Mouse (Mus musculus): ENCODE measurements around the gene Shb.

The Shb gene

GRCm38 (mm10) chr4:45449012-45449411 lies 83.3 kb downstream of the Shb start:
- DNase-seq (ENCODE audit: low spot score), result no peak

- DNase-seq (ENCODE audit: low spot score), result no peak
Measured at GRCm38 (mm10) chr4:45448481-45448880, 83.8 kb downstream of the Shb start.

DNA sequence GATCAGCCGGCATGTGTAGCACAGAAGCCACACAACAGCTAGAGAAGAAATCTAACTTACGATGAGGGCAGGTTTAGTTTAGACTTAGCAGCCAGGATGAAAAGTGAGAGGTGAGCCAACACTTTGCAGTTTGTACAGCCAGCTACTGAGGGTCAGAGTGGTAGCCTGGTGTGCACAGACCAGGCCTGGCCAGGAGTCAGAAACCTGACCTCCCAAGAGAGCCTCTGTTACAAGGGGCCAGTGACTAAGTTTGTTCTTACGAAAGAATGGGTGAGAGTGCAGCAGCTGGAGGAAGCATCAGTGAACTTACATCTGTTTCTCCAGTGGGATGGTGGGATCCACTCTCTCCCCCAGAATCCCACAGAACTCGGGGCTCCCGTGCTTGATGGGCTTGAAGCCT lies 85.1 kb downstream of the Shb start:
- DNase-seq (ENCODE audit: low spot score), result no peak

DNA sequence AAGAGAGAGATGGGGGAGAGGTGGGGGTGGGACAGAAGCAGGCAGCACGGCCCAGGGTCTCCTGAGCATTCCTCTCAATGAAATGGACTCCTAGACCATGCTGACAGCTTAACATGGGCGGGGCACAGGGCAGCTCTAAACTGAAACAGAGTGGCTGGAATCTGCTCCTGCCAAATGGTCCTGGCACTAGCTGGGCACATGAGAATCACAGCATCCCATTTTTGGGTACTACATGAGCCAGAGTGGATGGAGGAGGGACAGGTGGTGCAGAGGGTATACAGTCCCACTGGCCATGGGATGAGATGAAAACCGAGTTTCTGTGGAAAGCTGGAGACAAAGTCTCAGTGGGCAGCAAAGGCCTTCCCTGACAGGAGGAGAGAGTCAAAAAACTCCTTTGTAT lies 87.0 kb downstream of the Shb start:
- no peak for DNase-seq (ENCODE audit: low spot score)

DNA sequence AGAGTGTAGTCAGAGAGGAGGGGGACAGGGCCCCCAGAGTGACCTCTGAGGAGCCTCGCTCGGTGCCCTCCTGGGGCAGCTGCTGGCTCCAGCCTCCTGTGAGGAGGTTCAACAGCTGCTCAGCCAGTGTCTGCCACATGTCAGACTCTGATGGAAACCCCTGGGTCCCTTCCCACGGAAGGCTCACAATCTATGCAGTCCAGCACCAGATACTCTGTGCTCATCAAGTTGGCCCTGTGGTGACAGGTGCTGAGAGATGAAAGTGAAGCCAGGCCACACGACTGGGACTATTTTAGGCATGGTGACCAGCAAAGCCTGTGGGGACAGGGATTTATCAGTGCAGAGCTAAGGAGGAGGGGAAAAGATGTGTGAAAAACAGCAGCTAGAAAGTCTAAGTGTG lies 87.5 kb downstream of the Shb start:
- no peak for DNase-seq (ENCODE audit: low spot score)

DNA sequence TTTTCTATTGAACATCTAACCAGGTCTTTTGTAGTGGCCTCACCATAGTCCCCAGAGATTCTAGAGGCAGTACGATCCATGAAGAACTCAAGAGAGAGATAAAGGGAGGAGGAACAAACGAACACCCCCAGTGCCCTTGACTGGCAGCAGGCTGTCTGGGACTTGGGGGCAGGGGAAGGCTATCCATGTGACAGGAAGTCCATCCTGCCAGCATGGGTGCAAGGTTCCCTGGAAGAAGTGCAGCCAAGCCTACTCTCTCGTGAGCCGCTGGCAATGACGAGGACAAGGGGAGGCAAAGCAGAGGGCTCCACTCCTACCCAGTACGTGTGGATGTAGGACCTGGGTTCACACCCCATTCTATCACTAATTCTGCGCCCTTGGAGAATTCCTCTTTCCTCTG lies 88.6 kb downstream of the Shb start:
- no peak for DNase-seq (ENCODE audit: low spot score)

DNA sequence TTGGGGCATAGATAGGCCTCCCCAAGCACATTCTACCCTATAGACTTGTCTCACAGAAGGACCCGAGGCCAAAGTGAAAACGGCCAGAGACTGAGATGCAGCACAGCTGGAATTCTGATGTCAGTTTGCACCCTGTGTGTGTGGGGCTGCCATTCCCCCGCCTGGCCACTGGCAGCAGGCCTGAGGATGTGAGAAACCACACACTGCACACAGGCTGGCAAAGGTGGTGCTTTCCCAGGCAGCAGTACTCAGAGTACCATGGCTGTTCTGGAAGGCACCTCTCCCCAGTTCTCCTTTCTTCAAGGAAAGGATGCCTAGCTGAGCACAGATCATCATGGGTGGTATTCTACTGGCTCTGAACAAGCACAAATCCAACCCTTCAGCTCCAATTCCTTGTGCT lies 90.0 kb downstream of the Shb start:
- DNase-seq (ENCODE audit: low spot score), result no peak

DNA sequence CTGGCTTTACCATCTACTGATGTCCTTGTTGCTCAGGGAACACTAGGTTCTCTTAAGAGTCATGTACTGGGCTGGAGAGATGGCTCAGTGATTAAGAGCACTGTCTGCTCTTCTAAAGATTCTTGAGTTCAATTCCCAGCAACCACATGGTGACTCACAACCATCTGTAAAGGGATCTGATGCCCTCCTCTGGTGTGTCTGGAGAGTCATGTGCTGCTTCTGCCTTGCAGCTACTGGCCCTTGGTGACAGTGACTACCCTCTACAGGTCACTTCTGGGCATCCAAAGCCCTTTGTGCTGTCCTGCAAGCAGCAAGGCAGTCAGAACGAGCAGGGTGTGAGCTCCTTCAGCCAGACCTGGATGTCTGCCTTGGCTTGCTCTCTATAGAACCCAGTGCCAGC lies 90.5 kb downstream of the Shb start:
- DNase-seq (ENCODE audit: low spot score), result no peak

- no peak for DNase-seq (ENCODE audit: low spot score)
Measured at GRCm38 (mm10) chr4:45439281-45439680, 93.0 kb downstream of the Shb start.

DNA sequence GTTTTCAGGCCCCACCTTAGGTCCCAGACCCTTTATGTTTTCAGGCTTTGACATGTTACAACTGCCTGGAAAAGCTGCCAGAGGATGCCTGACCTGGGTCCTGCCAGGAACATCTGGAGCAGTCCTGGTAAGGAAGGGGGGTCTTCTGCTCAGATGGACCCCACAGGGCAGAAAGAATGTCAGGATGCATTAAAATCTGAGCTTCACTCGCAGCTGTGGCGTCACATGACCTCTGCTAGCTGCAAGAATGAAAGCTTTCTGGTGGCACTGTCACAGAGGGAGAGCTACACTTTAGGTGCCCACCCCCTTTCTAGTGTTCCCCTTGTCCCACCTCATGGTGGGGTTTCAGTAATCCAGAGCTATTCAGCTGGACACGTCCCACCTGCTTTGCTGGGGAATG lies 95.3 kb downstream of the Shb start:
- DNase-seq (ENCODE audit: low spot score), result no peak

- DNase-seq (ENCODE audit: low spot score), result no peak
Measured at GRCm38 (mm10) chr4:45436383-45436913, 95.8 kb downstream of the Shb start.

GRCm38 (mm10) chr4:45435899-45436298 lies 96.4 kb downstream of the Shb start:
- DNase-seq (ENCODE audit: low spot score), result no peak

DNA sequence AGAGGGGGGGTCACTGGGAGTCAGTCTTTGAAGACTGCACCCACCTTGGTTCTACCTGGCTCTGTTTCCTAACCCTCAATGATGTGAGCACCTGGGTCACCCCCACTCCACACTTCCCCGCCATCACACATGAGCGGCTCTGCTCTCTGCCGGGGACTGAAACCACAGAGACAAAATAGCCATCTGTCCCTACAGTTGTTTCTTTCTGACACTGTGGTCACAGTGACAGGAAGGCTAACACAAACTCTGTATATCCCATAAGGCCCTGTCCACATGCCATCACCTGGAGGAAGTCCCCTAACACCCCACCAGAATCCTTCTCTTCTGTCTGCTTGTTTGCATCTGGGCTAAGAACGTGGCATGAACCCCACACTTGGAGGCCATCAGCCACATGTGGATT lies 97.6 kb downstream of the Shb start:
- DNase-seq (ENCODE audit: low spot score), result no peak

DNA sequence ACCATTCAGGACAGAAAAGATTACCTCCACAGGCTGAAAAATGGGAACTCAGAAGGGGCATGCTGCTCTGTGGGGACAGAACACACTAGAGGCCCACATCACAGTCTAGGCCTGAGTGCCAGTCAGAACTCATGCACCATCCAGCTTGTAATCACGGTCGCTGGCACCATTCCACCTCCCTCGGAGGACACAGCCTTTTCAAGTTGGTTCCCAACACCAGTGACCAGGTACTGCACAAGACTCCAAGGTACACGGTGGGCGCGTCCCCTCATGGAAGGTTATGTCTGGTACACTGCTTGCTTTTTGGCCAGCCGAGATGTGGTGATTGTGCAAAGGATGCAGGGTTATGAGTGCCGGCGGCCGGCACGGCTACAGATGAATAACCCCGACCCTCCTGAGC lies 98.2 kb downstream of the Shb start:
- DNase-seq (ENCODE audit: low spot score), result no peak

DNA sequence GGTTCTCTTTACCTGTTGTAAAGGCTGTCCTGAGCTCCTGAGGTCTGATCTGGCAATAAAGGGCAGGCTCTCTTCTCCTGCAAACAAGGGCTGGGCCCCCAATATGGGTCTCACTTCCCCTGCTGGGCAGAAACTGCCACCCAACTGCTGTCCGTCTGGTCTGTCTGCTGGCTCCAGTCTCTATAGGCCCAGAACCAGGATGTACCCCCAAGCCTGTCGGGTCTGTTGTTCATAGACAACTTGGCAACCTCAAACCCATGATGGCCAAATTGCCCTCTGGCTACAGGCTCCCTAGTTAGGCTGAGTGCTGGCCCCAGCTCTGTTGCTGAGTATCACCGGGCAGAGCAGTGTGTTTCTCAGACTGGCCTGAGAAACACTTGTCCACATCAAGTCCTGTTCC lies 100.5 kb downstream of the Shb start:
- DNase-seq (ENCODE audit: low spot score), result no peak

GRCm38 (mm10) chr4:45431316-45431715 lies 101.0 kb downstream of the Shb start:
- DNase-seq (ENCODE audit: low spot score), result no peak

DNA sequence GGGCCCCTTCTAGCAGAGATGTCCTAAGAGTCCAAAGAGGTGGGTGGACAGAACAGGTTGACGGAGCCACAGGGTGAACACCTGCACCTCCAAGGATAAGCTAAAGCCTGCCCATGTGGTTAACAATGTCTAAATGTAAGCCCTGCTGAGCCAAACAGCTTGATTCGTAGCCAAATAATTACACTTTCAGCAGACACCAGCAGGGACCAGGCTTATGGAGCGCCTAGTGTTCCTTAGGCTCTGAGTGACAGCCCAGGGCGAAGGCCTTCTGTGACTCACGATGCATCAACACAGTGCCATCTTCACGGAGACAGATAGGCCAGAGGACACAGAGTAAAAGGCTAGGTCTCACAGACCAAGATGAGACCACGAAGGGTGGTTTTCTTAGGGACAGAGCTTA lies 102.8 kb downstream of the Shb start:
- no peak for DNase-seq (ENCODE audit: low spot score)

DNA sequence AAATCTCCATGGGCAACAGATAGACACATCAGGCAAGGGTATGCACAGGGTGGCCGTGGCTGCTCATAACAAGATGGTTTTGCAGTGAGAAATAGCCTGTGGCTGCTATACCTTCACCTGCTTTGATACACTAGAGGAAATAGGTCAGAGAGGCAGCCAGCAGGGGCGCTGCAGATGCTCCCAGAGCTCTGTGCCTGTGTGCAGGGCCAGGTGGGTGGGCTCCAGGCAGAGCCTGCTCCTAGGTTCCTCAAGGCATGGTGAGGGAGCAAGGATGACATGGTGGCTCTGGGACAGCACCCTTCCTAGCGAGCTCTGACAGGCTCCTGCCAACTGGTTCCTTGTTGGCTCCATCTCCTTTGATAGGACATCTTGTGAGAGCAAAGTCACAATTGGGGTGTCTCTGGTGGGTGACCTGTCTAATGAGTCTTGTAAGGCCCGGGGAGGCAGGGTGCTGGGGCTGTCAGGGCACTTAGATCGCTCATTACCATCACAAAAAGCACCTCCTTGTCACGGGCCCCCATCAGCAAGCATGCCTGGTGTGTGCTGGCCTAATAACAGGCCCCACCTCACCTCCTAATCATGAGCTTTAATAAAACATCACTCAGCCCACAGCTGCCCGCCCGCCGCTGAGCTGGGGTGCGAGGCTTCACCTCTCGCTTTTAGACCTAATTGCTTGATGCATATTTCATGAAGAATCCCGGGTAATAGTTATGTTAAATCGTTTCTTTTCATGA lies 105.4 kb downstream of the Shb start:
- DNase-seq (ENCODE audit: low spot score), result no peak

- no peak for DNase-seq (ENCODE audit: low spot score)
Measured at GRCm38 (mm10) chr4:45423406-45423805, 108.9 kb downstream of the Shb start.

- no peak for DNase-seq (ENCODE audit: low spot score)
Measured at GRCm38 (mm10) chr4:45422640-45423039, 109.6 kb downstream of the Shb start.

DNA sequence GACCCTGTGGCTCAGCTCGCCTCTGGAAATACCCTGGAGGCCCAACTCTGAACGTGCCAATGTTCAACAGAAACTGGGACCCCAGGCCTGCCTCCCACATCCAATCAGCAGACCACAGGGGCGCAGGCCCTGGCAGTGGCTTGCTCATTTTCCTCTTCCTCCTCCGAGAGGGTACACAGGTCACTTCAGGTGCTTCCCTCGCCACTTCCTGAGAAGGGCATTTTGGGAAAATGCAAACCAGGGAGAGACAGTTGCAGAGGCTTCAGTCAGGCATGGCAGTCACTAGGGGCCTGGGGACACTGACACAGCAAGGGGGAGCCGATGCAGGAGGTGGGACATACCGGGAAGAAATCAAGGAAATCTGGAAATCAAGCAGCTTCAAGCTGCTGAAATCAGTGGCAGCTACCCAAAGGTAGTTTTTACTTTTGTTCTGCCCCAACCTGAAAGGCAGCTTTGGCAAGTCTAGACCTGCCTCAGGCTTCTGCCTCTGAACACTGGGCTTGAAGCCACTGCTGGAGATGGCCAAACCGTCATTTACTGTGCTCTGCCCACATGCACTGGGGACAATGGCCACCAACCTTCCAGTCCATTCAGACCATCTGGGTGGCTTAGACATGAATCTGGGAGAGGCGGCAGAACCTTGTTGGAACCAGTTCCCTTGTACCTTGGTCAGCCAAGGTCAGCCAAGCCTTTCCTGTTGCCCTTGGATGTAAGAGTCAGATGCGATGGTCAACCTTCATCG lies 110.6 kb downstream of the Shb start:
- DNase-seq (ENCODE audit: low spot score), result no peak

- no peak for DNase-seq (ENCODE audit: low spot score)
Measured at GRCm38 (mm10) chr4:45420733-45421132, 111.5 kb downstream of the Shb start.

GRCm38 (mm10) chr4:45419051-45419450 lies 113.2 kb downstream of the Shb start:
- DNase-seq (ENCODE audit: low spot score), result no peak

All from layer of hippocampus, adult 9-10 months (tissue).